Mouse (Mus musculus) forebrain, embryonic 16.5 days (tissue): Measurements from ENCODE around the gene F12. TPM values are rescaled to one million over a fixed set of nuclear protein-coding genes. Genes with fewer than 3 reads are reported as not detected.
A peak's percentile ranks its signal among the peaks of the same experiment; 100 is the strongest.

Source experiments
- ATAC-seq: fragments of 200-750 bp; cut with Nextera tagmentation; 2 replicates; pipeline ENCODE4 v1.8.0; 2017; ENCODE audit warnings: mild to moderate bottlenecking, moderate library complexity
- H3K27ac ChIP-seq: fragments of 300-500 bp; sonication (generic); 2 replicates; pipeline ENCODE4 v1.5.1; 2014; ENCODE audit warnings: low read length, control low read depth
- H3K27me3 ChIP-seq: fragments of 300-500 bp; sonication (generic); replicated peaks from 2 replicates; pipeline ENCODE4 v1.6.1; 2014; ENCODE audit warnings: low read length; ENCODE audit not compliant: control insufficient read depth, insufficient read depth
- H3K36me3 ChIP-seq: fragments of 300-500 bp; sonication (generic); 2 replicates; pipeline ENCODE4 v1.6.1; 2014; ENCODE audit not compliant: control insufficient read depth, insufficient read depth
- H3K4me1 ChIP-seq: fragments of 300-500 bp; sonication (generic); replicated peaks from 2 replicates; pipeline ENCODE4 v1.6.1; 2014; ENCODE audit warnings: low read length; ENCODE audit not compliant: control insufficient read depth, insufficient read depth
- H3K4me2 ChIP-seq: fragments of 300-500 bp; sonication (generic); 2 replicates; pipeline ENCODE4 v1.6.1; 2014; ENCODE audit warnings: mild to moderate bottlenecking, low read length, control low read depth
- H3K4me3 ChIP-seq: fragments of 300-500 bp; sonication (generic); replicated peaks from 2 replicates; pipeline ENCODE4 v1.5.1; 2014; ENCODE audit warnings: mild to moderate bottlenecking, low read length, control low read depth
- H3K9ac ChIP-seq: fragments of 300-500 bp; sonication (generic); replicated peaks from 2 replicates; pipeline ENCODE4 v1.6.1; 2014; ENCODE audit warnings: low read depth, low read length, control low read depth
- H3K9me3 ChIP-seq: fragments of 300-500 bp; sonication (generic); 2 replicates; pipeline ENCODE4 v1.6.1; 2016; ENCODE audit warnings: low read length; ENCODE audit not compliant: control insufficient read depth
- WGBS: fragments of 180-500 bp; shearing (Covaris S2); extraction: QIAGEN DNeasy Blood & Tissue Kit; methylation state at CpG from one replicate; pipeline ENCODE4 v1.1.7; 2014; 5-methylcytosine and 5-hydroxymethylcytosine counted together
- polyA plus RNA-seq: library from polyadenylated mRNA; unstranded; fragments of >200 nt; fragmentation: Nextera tagmentation; extraction: Ambion mirVana; gene quantifications from 2 replicates; pipeline ENCODE4 v1.2.1, GENCODE M21; 2015

F12 gene
- polyA plus RNA-seq, 1 experiment from 2014 or later: not detected

DNA sequence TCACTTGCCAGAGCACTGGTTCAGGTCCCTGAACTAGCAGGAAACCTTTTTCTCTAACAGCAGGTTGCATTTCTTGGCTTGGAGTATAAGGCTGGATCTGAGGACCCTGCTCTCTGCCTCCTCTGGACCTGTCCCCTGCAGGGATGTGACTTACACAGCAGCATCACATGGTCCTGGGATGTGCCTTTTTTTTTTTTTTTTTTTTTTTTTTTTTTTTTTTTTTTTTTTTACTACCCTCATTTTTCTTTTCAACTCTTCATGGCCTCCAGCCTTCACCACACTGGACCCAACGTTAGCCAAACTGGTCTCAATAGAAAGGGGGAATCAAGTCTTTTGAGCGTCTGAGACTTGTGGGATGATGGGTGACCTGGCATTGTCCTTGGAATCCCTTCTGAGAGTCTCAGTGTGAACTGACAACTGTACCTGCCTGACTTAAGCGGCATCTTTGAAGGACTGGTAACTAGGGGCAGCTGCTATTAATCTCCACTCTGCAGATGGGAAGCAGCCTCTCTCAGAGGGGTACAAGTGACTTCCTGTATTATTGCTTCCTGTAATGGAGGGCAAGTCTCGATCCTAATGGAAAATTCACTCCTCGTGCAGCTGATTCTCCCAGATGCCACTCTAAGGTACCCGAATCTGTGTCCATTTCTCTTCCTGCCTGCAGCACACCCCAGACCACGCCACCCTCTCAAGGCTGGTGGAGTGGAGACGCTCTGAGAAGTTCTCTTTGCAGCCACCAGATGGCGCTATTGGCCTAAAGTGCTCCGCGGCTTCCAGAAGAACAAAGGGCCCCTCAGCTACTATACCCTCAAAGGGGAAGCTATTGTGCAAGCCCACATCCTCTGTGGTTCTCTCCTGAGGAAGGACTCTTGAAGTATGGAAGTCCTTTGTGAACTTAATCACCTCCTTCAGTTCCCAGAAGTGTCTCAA is 21.5 kb downstream of the F12 start:
- H3K4me2 ChIP-seq: peak overlapping the region; percentile 6; the same call in 1 of the 2 replicates
- no peak overlapping the region for H3K4me3 ChIP-seq
- peak; percentile 94 for ATAC-seq
- H3K4me1 ChIP-seq: peaks cover 9% of the 10 kb centered on the region
- WGBS: 14% methylated on average over 11 of the region's 11 CpGs
- H3K36me3 ChIP-seq: no peaks in the 10 kb centered on the region
- H3K27me3 ChIP-seq: no peaks in the 10 kb centered on the region
- H3K9me3 ChIP-seq: no peaks in the 10 kb centered on the region
- H3K27ac ChIP-seq: peak overlapping the region; percentile 71
- peak overlapping the region; percentile 42 for H3K9ac ChIP-seq

DNA sequence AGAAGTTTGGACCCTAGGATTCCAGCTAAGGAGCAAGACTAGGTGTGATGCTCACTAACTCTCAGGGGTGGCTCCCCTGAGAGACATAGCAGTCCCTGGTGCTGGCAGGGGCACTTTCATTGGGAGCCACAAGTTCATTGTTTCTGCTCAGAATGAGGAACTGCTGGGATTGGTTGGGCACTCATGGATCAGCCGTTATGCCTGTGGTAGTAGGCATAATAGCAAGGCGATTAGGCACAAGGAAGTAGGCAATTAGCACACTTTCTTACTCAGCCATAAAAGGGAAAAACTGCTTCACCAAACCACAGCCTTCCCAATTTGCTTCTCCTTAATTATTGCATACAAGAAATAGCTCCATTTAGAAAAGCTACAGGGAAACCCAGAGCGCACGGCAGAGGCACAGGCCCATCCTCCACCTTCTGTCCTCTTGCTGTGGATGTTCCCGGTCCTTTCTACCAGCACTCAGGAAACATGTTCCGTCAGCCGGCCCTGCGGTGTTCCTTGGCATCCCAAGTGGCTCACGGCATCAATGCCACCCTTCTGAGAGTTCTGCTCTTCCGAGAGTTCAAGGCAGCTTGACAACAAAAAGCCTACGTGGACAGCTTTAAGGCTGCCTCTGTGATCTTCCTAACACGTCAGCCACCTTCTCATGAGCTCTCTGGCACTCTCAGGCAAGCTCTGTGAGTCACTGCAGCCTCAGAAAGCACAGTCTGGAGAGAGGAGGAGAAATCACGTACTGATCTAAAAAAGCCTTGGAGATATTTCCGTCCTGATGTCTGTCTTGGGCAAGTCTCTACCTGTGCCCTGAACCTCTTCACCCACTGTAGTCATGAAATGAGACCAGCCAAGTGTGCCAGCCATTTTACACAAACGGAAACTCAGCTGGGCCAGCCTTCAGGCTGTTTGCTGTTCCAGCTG is 22.4 kb downstream of the F12 start:
- Histone ChIP-seq H3K4me1 (peaks cover 9% of the 10 kb centered on the region), H3K4me3 (no peak overlapping the region), H3K27me3 (no peaks in the 10 kb centered on the region), H3K9me3 (no peaks in the 10 kb centered on the region), H3K36me3 (no peaks in the 10 kb centered on the region), H3K4me2 (no peak overlapping the region), H3K9ac (no peak overlapping the region), H3K27ac (no peak overlapping the region)
- 38% methylated on average over 15 of the region's 15 CpGs for WGBS
- ATAC-seq: no peak

DNA sequence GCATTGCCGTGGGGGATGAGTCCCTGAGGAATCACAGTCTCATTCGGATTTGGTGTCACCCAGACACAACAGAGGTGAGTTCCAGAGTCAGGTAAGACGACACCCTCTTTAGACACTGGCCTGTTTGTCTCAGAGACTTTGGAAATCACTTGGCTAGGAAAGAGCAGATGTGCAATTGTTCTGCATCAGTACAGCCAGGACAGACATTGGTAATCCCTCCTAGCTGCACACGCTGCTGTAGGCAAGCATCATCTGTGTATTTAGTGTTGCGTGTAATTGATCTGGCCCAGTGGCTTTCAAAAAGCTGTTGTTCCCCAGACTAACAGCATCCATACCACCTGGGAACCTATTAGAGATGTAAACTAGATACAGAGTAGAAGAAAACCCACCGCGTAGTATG is 23.3 kb downstream of the F12 start:
- peaks cover 9% of the 10 kb centered on the region for H3K4me1 ChIP-seq
- no peak for ATAC-seq
- H3K4me3 ChIP-seq: no peak overlapping the region
- no peaks in the 10 kb centered on the region for H3K27me3 ChIP-seq
- H3K4me2 ChIP-seq: no peak overlapping the region
- H3K9ac ChIP-seq: no peak overlapping the region
- no peaks in the 10 kb centered on the region for H3K36me3 ChIP-seq
- 76% methylated on average over 7 of the region's 7 CpGs for WGBS
- no peaks in the 10 kb centered on the region for H3K9me3 ChIP-seq
- no peak overlapping the region for H3K27ac ChIP-seq

DNA sequence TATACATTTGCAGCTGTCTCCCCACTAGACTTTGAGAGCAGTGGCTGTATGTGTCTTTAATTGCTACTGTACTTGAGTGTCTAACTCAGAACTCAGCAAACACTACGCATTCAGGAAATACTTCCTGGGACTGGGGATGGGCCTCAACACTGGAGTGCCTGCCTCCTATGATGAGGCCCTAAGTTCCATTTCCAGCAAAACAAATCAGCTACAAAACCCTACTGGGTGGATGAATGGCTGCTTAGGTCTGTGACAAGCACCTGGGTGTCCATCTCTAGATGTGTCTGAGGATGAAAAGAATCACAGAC is 26.6 kb downstream of the F12 start:
- Histone ChIP-seq H3K4me3 (no peak overlapping the region), H3K4me1 (no peaks in the 10 kb centered on the region), H3K27ac (no peak overlapping the region), H3K9me3 (no peaks in the 10 kb centered on the region), H3K4me2 (no peak overlapping the region), H3K36me3 (no peaks in the 10 kb centered on the region), H3K27me3 (no peaks in the 10 kb centered on the region), H3K9ac (no peak overlapping the region)
- WGBS: 89% methylated on average over 1 of the region's 1 CpGs
- no peak for ATAC-seq

DNA sequence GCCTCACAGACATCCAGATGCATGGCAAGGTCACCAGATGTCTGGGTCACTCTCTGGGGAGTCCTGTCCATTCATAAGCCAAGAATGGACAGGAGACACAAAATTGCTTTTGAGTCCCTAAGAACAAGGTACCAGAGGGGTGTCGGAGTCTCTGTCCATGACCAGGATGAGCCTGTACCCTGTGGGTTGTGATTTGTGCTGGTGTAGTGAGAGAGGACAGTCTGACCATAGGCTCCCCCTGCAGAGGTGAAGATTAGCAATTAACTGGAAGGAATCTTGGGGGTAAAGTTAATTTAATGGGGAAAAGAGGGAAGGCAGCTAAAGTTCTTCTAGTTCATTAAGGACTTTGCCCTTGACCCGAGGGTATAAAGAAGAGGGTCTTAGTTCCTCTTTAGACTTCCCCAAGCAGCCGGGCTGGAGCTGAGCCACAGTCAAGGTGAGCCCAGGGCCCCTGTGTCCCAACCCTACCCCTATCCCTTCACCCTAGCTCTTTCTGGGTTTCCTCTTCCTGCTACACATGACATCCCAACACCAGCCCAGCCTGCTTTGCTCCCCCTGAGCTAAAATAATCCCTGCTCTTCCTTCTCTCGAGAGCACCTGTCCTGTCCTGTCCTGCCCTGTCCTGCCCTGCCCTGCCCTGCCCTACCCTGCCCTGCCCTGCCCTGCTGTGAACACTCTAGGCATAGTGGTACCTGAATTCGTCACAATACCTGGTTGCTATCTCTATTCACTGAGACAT is 27.1 kb downstream of the F12 start:
- 69% methylated on average over 5 of the region's 5 CpGs for WGBS
- H3K27me3 ChIP-seq: no peaks in the 10 kb centered on the region
- no peaks in the 10 kb centered on the region for H3K4me1 ChIP-seq
- H3K4me3 ChIP-seq: no peak overlapping the region
- no peak overlapping the region for H3K27ac ChIP-seq
- no peak overlapping the region for H3K4me2 ChIP-seq
- no peaks in the 10 kb centered on the region for H3K36me3 ChIP-seq
- no peaks in the 10 kb centered on the region for H3K9me3 ChIP-seq
- H3K9ac ChIP-seq: no peak overlapping the region
- ATAC-seq: no peak

DNA sequence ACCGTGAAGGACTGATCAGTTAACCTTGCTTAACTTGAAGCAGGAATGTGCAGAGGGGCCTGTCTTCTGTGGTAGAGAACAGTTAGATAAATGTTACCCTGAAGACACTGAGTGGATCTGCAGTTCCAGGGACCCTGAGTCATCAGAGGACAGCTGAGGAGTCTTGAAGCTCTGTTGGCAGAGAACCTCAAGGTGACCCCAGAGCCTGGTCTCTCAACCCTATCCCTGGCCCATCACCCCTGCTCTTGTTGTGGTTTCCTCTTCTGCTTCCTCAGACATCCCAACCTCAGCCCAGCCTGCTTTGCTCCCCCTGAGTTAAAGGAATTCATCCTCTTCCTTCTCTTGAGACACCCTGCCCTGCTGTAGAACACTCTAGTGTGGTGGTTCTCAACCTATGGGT is 28.5 kb downstream of the F12 start, which contains the start of gene Slc34a1:
Gene Slc34a1 (plus strand): TSS at position 100 of the 400 bp plus-strand sequence.
- 91% methylated on average over 1 of the region's 1 CpGs for WGBS
- Histone ChIP-seq H3K27me3 (no peaks in the 10 kb centered on the region), H3K27ac (no peak within 1 kb of the TSS), H3K9ac (no peak within 1 kb of the TSS), H3K4me3 (no peak within 1 kb of the TSS), H3K9me3 (no peaks in the 10 kb centered on the region), H3K4me1 (no peaks in the 10 kb centered on the region), H3K36me3 (no peaks in the 10 kb centered on the region), H3K4me2 (no peak within 1 kb of the TSS)
- ATAC-seq: no peak

DNA sequence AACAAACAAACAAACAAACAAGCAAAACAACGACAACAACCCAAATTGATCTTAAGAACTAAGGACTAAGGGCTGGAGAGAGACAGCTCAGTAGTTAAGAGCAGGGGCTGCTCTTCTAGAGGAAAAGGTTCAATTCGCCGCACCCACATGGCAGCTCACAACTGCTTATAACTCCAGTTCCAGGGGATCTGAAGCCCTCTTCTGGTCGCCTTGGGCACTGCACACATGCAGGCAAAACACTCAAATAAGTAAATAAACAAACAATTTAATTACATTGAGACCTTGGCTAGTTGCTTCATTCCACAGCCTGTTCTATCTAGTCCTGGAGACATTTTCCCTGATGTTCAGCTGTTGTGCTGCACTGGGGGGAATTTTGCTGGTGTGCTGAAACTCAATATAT is 33.7 kb downstream of the F12 start:
- Histone ChIP-seq H3K4me3 (no peak overlapping the region), H3K9ac (no peak overlapping the region), H3K9me3 (no peaks in the 10 kb centered on the region), H3K4me2 (no peak overlapping the region), H3K4me1 (no peaks in the 10 kb centered on the region), H3K36me3 (no peaks in the 10 kb centered on the region), H3K27ac (no peak overlapping the region), H3K27me3 (no peaks in the 10 kb centered on the region)
- no peak for ATAC-seq
- 67% methylated on average over 4 of the region's 4 CpGs for WGBS

DNA sequence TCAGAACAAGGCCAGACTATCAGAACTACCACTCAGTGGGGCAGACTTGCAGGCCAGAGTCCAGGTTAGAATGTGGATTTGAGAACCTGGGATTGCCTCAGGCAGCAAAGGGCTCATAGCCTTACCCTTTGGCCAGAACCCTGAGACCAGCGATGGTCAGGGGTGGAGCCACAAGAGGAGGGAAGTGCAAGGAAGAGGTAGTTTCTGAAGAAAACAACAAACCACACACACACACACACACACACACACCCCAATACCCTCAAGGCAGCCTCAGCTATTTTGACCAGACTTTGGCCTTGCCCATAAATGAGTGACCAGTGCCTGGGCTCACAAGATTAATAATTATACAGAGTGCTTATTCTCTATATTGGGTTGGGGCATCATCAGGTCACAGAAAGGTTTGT is 35.0 kb downstream of the F12 start:
- no peaks in the 10 kb centered on the region for H3K9me3 ChIP-seq
- no peaks in the 10 kb centered on the region for H3K27me3 ChIP-seq
- H3K36me3 ChIP-seq: no peaks in the 10 kb centered on the region
- H3K27ac ChIP-seq: no peak overlapping the region
- WGBS: 94% methylated on average over 1 of the region's 1 CpGs
- no peak overlapping the region for H3K4me3 ChIP-seq
- H3K4me1 ChIP-seq: no peaks in the 10 kb centered on the region
- ATAC-seq: no peak
- H3K9ac ChIP-seq: no peak overlapping the region
- H3K4me2 ChIP-seq: no peak overlapping the region

DNA sequence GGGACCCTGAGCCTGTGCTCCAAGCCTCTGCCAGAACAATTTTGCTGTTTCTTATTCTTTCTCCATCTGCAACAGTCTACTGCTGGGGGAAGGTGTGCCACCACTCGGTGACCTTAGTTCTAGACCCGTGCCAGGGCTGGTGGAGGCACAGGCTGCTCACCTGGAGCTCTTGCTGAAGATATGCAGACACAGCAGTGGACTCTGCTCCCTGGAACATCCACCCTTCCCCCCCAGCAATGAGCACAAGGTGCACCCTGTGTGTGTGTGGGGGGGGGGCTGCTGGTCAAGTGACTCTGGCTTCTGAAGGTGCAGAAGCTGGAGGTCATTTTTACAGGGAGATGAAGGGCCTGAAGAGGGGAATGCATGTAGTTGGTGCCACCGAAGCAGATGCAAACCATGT is 35.9 kb downstream of the F12 start:
- Histone ChIP-seq H3K36me3 (no peaks in the 10 kb centered on the region), H3K4me1 (no peaks in the 10 kb centered on the region), H3K4me3 (no peak overlapping the region), H3K9me3 (no peaks in the 10 kb centered on the region), H3K27ac (no peak overlapping the region), H3K27me3 (no peaks in the 10 kb centered on the region), H3K9ac (no peak overlapping the region), H3K4me2 (no peak overlapping the region)
- ATAC-seq: no peak
- 84% methylated on average over 3 of the region's 3 CpGs for WGBS
